Mouse (Mus musculus) cerebellum, adult 2 months (tissue): ENCODE data around the gene Atp1b2.

ENCODE experiments used
- CTCF ChIP-seq: fragments of 200-500 bp; IDR thresholded peaks from 2 replicates; pipeline ENCODE4 v1.5.1; 2011; ENCODE audit warnings: low read depth, mild to moderate bottlenecking, control low read depth, low read length, moderate library complexity, borderline replicate concordance; ENCODE audit not compliant: insufficient read depth
- POLR2A ChIP-seq: fragments of 200-500 bp; IDR thresholded peaks from 2 replicates; pipeline ENCODE4 v1.6.1; 2011; ENCODE audit warnings: low read length, control low read depth, borderline replicate concordance; ENCODE audit not compliant: insufficient read depth

DNA sequence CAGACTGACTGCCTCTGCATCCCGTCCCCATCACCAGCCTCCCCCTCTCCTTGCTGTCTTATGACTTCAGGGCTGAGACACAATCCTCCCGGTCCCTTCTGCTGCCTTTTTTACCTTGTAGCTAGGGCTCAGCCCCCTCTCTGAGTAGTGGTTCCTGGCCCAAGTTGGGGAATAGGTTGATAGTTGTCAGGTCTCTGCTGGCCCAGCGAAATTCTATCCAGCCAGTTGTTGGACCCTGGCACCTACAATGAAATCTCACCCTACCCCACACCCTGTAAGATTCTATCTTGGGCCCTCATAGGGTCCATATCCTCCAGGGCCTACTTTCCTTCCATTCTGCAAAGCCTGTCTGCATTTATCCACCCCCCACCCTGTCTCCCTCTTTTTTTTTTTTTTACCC lies 14.3 kb downstream of the Atp1b2 start:
- TF ChIP-seq CTCF, result no peak
- TF ChIP-seq POLR2A, result no peak
